Mouse (Mus musculus) cerebral cortex, adult 2 months (tissue): Measurements from ENCODE around the gene Tiam2.

Experiments
- WGBS: fragments of 180-500 bp; shearing (Covaris S2); methylation state at CpG from one replicate; pipeline ENCODE4 v1.1.7; 2018; 5-methylcytosine and 5-hydroxymethylcytosine counted together

The Tiam2 gene

DNA sequence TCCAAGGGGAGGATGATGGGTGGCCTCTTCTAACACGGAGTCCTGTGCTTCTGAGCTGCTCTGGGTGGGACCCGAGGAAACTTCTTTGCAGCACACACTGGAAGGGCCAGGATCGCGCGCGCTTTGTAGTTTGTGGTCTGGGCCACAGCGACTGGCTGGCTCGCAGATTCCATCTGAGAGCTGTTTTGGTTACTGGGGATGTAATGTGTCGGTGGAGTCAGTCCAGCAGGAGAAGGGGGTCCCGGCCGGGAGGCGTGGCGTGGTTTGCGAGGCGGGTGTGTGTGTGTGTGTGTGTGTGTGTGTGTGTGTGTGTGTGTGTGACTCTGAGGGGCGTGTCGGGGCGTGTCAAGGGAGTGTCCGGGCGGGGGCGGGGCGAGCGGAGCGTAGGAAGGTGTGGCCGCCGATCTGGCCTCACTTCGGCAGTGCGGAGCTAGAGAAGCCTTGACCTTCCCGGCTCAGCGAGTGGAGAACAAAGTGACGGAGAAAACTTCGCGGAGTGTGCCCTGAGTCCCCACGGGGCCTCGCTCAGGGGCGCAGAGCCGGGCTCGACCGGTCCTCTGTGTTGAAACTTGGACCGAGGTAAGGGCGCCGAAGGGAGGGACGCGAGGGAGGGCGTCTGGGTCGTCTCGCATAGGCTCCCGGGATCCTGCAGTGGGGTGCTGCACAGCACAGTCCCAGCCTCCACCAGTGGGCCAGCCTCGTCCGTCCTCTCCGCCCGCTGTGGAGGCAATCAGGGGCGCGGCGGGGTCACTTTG is at the start of gene Tiam2:
TSS of gene Tiam2 (plus strand) at position 426 of the 755 bp plus-strand sequence.
- 4% methylated on average over 54 of the region's 55 CpGs for WGBS

DNA sequence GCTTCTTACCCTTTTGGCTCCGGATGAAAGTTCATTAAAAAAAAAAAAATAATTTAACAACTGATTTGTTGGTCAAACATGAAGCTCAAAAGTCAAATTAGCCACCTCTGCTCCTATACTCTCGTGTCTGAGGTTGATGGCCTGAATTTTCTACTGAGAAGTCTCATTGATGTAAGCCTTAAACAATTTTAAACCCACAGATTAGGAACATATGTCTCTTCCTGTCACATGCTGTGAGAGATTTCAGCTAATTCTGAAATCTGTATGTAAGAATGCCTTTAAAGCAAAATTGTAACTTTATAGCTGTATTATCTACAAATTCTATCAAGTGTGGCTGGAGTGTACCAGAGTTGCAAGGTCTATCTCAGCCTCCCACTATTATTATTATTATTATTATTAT is 46.1 kb upstream of the Tiam2 start:
- 63% methylated on average over 2 of the region's 2 CpGs for WGBS

DNA sequence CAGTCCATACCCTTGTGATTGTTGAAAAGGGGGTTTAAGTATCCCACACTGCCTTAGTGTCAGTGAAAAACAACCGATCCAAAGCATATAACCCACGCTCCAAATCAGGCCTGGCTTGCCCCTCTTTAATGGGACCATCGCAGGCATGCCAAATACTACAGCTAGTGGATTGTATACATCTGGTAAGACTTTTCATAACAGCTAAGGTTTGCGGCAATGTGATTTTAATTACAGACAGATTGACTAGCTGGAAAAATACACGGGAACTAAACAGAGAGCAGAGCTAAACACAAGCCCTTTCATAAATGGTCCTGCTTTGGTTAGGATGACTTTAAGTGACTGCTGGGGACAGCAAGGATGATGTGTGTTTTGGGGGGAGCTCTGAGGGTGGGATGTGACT is 44.4 kb upstream of the Tiam2 start:
- 85% methylated on average over 5 of the region's 5 CpGs for WGBS

DNA sequence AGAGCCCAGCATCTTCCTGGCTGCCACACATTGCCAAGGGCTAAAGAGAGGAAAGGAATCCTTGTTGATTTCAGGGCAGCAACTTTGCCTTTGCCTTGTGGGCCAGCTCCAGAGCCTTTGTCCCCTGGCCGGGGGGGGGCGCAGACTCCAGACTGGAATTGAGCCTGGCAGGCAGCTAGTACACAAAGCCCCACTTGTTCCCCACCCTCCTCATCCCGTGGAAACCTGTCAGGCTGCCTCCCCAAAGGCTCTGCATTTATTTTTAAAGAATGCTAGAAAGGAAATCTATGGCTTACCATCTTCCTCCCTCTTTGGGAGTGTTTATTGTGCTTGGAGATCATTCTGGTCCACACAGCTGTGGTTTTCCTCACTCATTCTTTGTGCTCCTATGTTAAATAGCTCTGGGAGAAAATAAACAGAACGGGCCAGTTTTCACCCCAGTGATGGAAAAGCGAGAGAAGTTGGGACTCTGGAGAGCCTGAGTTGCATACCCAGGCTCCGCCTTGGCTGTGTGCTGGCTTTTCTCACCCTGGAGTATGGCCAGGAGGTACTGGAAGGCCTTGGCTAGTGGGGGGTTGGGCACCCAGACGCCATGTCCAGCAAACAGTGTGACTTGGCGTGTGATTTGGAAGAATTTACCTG is 41.2 kb upstream of the Tiam2 start:
- WGBS: 36% methylated on average over 8 of the region's 8 CpGs

DNA sequence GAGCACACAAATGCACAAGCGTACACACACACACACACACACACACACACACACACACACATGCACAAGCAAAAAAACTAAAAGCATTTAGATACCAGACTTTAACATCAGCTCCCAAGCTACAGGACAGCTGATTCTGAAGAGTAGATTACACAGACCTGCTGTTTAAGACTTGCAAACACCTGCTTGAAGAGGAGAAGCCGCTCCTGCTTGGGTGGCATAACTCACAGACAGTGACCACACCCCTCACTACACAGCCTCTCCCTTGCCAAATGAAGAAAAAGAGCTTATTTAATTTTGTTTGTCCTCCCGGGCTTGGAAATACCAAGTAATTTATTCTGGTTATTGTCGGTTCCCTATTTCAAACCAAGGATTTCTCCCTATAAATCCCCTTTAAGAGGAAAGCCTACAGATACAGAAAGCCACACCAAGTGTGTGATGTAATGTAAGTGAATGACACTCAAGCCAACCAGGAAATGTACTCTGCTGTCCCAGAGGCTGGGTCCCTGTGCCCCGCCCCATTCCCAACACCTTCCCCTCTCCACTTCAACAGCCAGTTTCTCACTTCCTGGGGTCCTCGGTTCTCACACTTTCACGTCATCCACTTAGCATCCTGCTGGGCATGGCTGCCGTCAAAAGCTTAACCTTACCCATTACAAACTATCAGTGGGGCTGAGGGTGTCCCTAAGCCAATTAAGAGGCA is 40.1 kb upstream of the Tiam2 start:
- WGBS: 80% methylated on average over 8 of the region's 8 CpGs

DNA sequence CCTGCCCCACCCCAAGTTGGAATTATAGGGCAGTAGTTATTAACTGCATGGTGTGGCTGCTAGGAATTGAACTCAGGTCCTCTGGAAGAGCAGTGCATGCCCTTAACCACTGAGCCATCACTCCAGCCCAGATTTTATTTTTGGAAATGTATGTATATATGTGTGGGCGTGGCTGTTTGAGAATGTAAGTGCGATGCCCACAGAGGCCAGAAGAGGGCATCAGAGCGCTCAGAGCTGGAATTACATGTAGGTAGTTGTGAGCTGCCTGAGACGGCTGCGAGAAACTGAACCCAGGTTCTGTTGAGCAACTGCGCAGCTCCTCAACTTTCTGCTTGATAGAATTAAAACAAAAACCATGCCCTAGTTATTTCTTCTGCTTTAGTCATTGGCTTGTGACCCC is 38.0 kb upstream of the Tiam2 start:
- WGBS: 22% methylated on average over 6 of the region's 6 CpGs

DNA sequence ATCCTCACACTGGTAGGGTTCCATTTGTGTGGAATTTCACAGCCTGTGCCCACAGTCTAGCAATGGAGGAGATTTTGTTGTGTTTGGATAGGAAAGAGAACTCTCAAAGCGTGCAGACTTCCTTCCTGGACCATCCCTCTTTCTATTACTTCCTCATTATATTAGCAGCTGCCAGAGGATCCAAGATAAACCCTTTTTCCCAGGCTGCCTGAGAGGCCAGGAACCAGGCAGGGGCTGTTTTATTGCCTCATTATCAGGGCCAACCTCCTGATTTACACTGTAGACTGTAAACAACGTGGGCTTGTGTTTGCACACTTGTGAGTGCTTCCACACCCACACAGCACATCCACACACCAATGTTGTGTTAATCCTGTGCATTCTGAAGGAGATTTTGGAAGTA is 31.3 kb upstream of the Tiam2 start:
- 56% methylated on average over 2 of the region's 2 CpGs for WGBS

DNA sequence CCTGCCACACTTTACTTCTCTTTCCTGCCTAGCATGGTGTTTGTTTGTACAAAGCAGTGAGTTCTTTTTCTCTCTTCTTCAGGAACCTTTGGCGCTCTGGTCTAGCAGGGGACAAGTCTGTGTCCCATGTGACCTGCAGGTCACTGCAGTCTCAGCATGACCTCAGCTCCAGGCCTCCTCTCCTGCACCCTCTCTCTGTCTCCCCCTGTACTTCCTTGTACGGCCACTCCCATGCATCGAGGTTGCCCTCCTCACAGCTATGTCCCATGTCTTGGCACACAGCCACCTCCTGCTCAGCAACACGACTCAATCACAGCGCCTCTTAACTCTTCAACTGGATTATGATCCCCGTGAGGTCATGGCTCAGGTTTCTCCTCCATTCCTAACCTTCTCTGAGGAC is 26.9 kb upstream of the Tiam2 start:
- 78% methylated on average over 6 of the region's 6 CpGs for WGBS

DNA sequence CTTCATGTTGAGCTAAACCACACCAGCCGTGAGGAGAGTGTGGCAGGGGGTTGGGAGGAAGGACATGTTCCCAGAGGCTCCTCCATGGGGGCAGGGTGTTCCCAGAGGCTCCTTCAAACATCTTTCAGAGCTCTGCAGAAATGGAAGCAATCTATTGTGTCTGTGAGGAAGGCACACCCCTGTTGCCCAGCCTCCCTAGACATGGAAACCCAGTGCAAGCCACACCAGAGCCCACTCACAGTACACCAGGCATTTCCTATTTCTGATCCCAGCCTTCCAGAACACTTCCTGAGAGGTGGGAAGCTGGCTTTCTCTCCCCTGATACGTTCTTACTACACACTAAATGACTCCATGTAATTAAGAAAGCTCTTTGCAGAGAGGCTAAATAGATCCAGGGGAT is 20.4 kb upstream of the Tiam2 start:
- 60% methylated on average over 2 of the region's 2 CpGs for WGBS

DNA sequence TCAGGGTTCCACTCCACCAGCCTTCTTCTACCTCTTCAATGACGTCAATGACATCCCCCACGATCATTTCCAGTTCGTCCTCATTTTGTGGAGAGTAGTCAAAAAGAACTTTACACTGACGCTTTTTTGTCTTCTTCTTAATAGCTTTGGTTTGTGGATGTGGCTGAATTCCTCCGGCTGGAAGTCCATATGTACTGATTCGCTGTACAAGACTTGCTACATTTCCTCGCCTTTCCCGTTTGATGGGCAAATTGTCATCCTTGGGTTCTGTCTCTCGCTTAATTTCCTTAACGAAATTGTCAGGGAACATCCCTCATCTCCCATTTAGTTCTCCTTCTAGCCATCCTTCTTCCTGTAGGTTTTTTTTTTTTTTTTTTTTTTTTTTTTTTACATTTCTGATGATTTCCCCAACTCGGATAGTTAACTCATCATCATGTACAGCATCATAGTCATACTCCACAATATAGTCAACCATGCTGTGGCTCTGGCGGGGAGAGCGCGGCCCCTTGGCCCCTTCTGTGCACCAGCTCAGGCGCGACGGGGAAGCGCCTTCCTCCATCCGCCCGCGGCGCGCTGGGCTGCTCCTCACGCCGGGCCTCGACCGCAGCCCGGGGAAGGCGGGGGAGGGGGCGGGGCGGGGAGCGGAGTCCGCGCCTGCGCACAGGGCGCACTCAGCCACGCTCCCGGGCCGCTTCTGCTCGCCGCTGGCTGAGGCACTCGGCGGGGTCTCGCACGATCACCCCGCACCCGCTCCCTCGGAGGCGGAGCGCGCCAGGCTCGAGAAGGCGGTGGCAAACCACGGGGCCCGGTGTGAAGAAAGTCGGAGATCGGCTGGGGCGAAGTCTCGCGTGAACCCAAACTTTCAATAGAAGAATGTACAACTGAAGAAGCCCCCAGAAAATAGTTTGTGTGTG is 12.4 kb upstream of the Tiam2 start:
- 6% methylated on average over 60 of the region's 60 CpGs for WGBS

DNA sequence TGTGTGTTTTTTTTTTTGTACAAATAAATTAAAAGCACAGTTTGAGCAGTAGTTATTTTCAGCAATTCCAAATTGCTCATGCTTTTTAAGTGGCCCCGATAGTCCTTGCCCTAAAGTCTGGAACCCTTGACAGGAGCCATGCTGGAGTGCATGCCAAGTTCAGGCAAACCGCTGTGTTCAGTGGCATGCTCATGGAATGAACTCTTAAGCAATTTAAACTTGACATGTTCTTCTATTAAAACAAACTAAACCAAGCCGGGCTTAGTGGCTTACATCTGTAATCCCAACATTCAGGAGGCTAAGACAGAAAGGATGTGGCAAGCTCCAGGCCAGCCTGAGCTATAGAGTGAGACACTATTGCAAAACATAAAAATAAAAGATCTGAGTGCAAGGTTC is 11.8 kb upstream of the Tiam2 start:
- 35% methylated on average over 3 of the region's 3 CpGs for WGBS

DNA sequence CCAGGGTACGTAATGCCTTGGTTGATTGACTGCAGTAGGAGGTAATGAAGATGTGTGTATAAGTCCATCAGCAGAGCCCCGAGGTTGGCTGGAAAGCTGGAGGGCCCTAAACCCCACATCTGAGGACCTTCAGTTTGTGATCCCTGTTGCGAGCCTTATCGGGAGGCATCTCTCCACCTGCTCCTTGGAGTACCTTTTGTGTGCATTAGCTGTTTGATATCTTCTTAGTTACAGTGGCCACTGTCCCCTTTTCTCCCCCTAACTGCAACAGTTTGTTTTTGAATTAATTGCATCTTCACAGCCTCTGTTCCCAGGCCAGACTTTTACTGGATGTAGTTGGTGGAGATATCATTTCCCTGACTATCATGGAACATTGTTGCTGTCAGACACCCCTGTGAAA is 10.8 kb upstream of the Tiam2 start:
- WGBS: 95% methylated on average over 4 of the region's 4 CpGs

DNA sequence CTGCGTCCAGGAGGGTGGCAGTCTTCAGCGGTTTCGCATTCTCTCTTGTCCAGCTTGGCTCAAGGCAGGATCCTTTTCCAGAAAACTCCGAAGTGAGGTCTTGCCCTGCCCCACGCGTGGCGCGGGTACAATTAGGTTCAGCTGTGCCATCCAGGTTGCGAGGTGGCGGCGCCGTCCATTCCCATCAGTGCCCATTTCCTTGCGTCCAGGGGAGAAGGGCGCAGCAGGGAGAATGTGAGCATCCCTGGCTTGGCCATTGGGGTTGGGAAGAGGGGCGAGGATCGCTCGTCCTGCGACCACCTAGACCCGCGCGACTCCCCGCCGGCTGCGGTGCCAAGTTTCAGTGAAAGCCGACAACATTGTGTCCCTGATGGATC is 518 bp downstream of the Tiam2 start:
- WGBS: 1% methylated on average over 25 of the region's 25 CpGs

DNA sequence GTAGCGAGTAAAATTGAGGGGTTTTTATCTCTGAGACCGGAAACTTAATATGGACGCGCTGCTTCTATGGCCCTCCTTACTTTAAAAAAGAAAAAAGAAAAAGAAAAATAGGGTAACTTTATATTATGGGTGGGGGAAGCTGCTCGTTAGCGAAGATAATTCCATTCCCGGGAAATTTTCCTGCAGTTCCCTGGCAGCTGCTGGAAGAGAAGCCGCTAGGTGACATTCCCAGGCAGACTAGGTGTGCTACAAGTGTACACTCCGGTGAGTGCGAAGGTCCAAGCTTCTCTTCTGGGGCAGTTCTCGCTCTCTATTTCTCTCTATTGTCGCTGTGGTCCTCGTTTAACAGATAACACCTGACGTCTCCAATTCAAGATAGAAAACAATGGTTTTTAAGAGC is 962 bp downstream of the Tiam2 start:
- WGBS: 10% methylated on average over 14 of the region's 14 CpGs

DNA sequence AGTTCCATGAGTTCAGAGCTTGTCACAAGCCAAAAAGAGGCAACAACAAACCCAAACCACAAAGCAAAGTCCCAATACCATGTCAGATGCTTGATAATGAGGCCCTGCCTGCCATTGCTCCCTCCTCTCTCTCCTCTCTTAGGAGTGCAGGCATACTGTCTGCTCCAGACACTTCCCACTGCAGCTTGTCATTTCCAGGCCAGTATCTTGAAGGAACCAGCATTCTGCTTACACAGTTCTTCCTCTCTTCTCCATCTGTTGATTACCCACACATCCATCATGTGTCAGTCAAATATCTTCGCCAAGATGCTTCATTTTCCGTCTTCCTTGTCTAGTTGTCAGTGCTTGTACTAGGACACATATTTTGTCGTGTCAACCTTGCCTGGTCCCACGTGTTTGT is 2.4 kb downstream of the Tiam2 start:
- WGBS: 67% methylated on average over 4 of the region's 4 CpGs

DNA sequence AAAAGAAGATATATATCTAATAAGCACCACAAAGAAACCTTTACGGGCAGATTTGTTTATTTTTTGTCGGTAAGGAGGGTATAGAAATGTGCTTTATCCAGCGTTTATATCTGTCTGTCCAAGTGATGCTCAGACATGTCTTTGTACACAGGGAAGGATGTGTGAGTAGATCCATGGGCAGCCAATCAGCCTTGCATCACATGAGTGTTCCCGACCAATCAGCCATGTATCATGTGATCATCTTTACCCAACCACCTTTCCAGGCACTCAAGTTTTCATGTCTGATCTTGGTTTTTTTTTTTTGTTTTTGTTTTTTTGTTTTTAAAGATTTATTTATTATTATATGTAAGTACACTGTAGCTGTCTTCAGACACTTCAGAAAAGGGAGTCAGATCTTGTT is 3.1 kb downstream of the Tiam2 start:
- 82% methylated on average over 4 of the region's 4 CpGs for WGBS

DNA sequence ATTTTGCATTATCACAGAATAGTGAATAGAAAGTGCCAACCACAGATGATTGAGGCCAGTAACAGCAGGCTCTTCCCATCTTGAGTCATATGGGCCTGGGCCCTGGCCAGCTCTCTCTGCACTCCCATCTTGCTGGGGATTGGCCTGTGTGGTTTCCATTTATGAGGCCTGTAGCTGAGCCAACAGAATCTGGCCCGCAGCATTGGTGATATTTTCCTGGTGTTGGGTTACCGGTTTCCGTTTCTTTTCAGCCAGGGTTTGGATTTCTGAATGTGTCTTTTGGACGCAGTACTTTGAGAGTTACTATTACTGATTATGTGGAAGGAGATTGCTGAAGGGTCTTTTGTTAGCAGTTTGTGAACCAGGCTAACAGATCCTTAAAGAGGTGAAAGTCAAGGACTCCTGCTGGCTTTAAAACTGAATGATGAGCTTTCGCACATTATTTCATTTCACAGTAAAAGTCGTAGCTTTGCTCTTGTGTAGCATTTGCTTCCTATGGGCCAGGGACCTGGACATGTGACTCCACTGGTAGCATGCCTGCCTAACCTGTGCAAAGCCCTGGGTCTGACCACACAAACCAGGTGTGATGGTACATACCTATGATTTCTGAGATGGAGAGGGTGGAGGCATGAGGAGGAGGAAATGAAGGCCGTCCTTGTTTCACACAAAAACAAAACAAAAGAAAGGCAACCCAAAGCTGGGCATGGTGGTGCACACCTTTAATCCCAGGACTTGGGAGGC is 5.5 kb downstream of the Tiam2 start:
- 57% methylated on average over 7 of the region's 7 CpGs for WGBS

DNA sequence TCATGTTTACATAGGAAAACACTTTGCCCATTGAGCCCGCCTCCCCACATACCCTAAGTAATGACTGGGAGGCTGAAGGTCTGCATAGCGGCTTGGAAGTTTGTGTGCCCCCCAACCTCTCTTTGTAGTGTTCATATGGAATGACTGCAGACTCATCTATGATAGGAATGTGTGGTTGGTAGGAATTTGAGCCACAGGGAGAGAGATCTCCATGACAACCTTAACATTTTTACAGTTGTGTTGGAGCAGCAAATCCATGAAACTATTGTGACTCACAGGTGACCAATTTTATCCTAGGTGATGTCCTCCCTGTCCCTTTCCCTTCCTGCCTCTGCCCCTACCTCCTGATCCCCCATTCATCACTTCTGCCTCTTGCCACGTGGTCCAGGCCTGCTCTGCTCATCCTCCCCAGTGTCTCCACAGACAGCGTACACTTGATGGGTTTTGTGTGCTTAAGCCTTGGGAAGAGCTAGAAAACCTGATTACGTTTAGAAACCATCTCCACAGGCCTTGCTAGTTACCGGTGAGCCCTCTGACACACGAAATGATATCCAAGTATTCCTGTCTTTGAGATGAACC is 9.9 kb downstream of the Tiam2 start:
- 78% methylated on average over 7 of the region's 7 CpGs for WGBS

DNA sequence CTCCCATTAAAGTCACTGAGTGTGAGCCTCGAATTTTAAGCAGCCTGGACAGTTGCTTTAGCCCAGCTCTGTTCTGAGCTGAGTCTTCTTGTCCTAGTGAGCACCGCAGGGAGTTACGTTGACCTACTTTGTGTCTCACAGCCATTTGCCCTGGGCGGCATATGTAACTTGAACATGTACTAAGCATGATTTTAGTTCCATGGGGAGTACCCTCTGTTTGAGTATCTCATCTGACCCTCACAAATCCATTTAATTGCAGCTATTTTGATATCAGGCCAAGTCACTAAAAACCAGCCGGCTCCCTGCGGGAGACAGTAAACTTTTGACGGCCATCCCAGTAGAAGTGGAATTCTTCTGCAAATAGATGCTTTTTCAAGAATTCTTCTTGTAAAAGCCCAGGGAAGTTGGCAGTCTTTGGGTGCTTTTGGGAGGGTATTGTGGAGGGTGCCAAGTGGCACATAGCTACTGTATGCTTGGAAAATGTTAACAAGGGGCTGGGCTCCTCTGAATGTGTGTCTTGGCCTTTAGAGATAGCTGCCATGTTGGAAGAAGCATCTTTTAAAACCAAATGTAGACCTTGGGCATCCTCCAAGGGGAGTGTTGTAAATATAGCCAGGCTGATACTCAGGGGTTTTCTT is 10.6 kb downstream of the Tiam2 start:
- WGBS: 62% methylated on average over 7 of the region's 7 CpGs

DNA sequence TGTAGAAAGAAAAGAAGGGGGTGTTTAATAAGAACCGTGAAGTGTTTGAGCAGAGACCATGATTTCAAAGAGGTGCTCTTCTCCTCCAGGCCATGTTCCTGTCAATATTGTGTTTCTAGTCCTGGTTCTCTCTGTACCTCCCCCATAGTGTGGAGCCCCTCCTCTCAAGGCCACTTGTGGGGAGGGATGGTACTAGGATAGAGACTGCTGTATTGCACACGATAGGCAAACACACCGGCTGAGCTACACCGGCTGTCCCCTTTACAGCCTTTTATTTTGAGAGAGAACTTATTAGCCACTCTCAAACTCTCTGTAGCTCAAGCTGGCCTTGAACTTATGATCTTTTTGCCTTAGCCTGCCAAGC is 11.1 kb downstream of the Tiam2 start:
- 58% methylated on average over 4 of the region's 4 CpGs for WGBS

DNA sequence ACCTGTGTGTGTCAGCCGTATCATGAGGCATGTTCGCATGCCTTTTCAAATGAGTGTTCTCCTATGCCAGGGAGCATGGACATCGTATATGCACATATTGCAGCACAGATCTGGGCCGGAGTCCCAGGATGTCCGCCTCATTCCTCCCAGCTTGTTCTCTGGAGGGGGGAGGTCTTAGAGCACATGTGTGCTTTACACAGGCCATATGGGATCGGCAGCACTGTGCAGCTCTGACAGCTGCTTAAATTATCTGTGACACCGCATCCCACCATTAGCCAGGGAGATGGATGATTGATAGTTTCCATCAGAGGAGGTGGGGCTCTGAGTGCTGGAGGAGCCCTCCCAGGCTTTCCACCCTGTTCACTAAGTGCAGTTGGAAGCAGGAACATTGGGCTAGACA is 12.4 kb downstream of the Tiam2 start:
- 61% methylated on average over 7 of the region's 7 CpGs for WGBS
